Mouse (Mus musculus): ENCODE results near the gene Slc6a6.

- no peak for TF ChIP-seq POLR2A (IDR thresholded peaks at IDR 0.05; ENCODE audit: extremely low read depth, insufficient read depth, low read length)
- TF ChIP-seq CTCF (IDR thresholded peaks at IDR 0.05; ENCODE audit: low read depth, low read length), result no peak
Measured at GRCm38 (mm10) chr6:91736471-91736870, 52.6 kb downstream of the Slc6a6 start.
